In the genomic region with DNA sequence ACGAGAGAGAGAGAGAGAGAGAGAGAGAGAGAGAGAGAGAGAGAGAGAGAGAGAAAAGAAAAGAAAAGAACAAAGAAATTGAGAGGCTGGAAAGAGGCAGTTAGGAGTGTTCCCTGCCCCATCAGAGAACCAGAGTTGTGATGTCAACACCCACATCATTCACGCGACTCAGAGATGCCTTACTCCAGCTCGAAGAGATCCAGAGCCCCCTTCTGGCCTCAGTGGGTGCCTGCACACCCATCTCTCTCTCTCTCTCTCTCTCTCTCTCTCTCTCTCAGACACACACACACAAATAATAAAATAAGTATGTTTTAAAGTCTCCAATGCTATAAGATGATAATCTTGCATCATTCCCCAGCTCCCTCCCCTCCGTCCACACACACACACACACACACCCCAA, we compare ENCODE assay signal across 8 mouse cellular contexts. TPM values are rescaled to one million over a fixed set of nuclear protein-coding genes. Genes with fewer than 3 reads are reported as not detected.
DNase-seq lines count a peak whose midpoint lies in the region; ATAC-seq and TF ChIP-seq lines count a peak whose summit lies in the region.

No protein-coding gene starts in this region.

- H3K4me3 ChIP-seq in hindbrain, embryonic 11.5 days (ENCODE audit: low read depth, low read length) = no peak overlapping the region
- H3K4me3 ChIP-seq in hindbrain, embryonic 13.5 days = no peak overlapping the region
- no peak overlapping the region for H3K4me3 ChIP-seq in embryonic facial prominence, embryonic 14.5 days (ENCODE audit: low read depth, low read length)
- H3K4me3 ChIP-seq in limb, embryonic 14.5 days (replicated peaks; ENCODE audit: low read length) = no peak overlapping the region
- no peak overlapping the region for H3K4me3 ChIP-seq in stomach, embryonic 15.5 days (replicated peaks)
- H3K4me3 ChIP-seq in midbrain, embryonic 15.5 days = no peak overlapping the region

- no peaks in the 10 kb centered on the region for H3K36me3 ChIP-seq in hindbrain, embryonic 11.5 days (ENCODE audit: control insufficient read depth, insufficient read depth, low read length)
- no peaks in the 10 kb centered on the region for H3K36me3 ChIP-seq in hindbrain, embryonic 13.5 days
- no peaks in the 10 kb centered on the region for H3K36me3 ChIP-seq in embryonic facial prominence, embryonic 14.5 days (ENCODE audit: control insufficient read depth, insufficient read depth, low read length)
- no peaks in the 10 kb centered on the region for H3K36me3 ChIP-seq in limb, embryonic 14.5 days (ENCODE audit: control insufficient read depth, insufficient read depth, low read length)
- no peaks in the 10 kb centered on the region for H3K36me3 ChIP-seq in stomach, embryonic 15.5 days
- no peaks in the 10 kb centered on the region for H3K36me3 ChIP-seq in midbrain, embryonic 15.5 days (replicated peaks)

- no peaks in the 10 kb centered on the region for H3K4me1 ChIP-seq in hindbrain, embryonic 11.5 days (replicated peaks; ENCODE audit: control insufficient read depth, insufficient read depth, low read length)
- no peaks in the 10 kb centered on the region for H3K4me1 ChIP-seq in hindbrain, embryonic 13.5 days (replicated peaks)
- H3K4me1 ChIP-seq in embryonic facial prominence, embryonic 14.5 days (ENCODE audit: control insufficient read depth, insufficient read depth, low read length) = no peaks in the 10 kb centered on the region
- 0 out of 2 replicates have a peak, but pooled peaks cover 3% of the 10 kb centered on the region for H3K4me1 ChIP-seq in limb, embryonic 14.5 days (ENCODE audit: control insufficient read depth, insufficient read depth, low read length)
- H3K4me1 ChIP-seq in stomach, embryonic 15.5 days = no peaks in the 10 kb centered on the region
- H3K4me1 ChIP-seq in midbrain, embryonic 15.5 days = no peaks in the 10 kb centered on the region

- no peak for TF ChIP-seq POLR2A in limb, embryonic 14.5 days (IDR thresholded peaks at IDR 0.05; ENCODE audit: borderline replicate concordance, extremely low read depth, insufficient read depth, insufficient read length)

- no peaks in the 10 kb centered on the region for H3K9me3 ChIP-seq in hindbrain, embryonic 11.5 days (ENCODE audit: control insufficient read depth, low read length)
- H3K9me3 ChIP-seq in hindbrain, embryonic 13.5 days = no peaks in the 10 kb centered on the region
- H3K9me3 ChIP-seq in embryonic facial prominence, embryonic 14.5 days (ENCODE audit: control insufficient read depth, low read length) = no peaks in the 10 kb centered on the region
- H3K9me3 ChIP-seq in limb, embryonic 14.5 days (ENCODE audit: control insufficient read depth, low read length) = no peaks in the 10 kb centered on the region
- no peaks in the 10 kb centered on the region for H3K9me3 ChIP-seq in stomach, embryonic 15.5 days
- H3K9me3 ChIP-seq in midbrain, embryonic 15.5 days = no peaks in the 10 kb centered on the region

- H3K4me2 ChIP-seq in hindbrain, embryonic 11.5 days (replicated peaks; ENCODE audit: low read depth, low read length) = no peak overlapping the region
- H3K4me2 ChIP-seq in hindbrain, embryonic 13.5 days = no peak overlapping the region
- peak overlapping the region; percentile 5; the same call in 1 of the 2 replicates for H3K4me2 ChIP-seq in embryonic facial prominence, embryonic 14.5 days (ENCODE audit: low read depth, low read length)
- H3K4me2 ChIP-seq in limb, embryonic 14.5 days (replicated peaks; ENCODE audit: low read depth, low read length, severe bottlenecking) = no peak overlapping the region
- peak overlapping the region; percentile 4; the same call in 1 of the 2 replicates for H3K4me2 ChIP-seq in stomach, embryonic 15.5 days
- H3K4me2 ChIP-seq in midbrain, embryonic 15.5 days = no peak overlapping the region

- no peak for ATAC-seq in hindbrain, embryonic 11.5 days (ENCODE audit: low FRiP score)
- ATAC-seq in hindbrain, embryonic 13.5 days (ENCODE audit: low FRiP score) = no peak
- no peak; the same call in 1 of the 2 replicates for ATAC-seq in embryonic facial prominence, embryonic 14.5 days (ENCODE audit: low read depth)
- peak; percentile 37; the same call in 1 of the 2 replicates for ATAC-seq in limb, embryonic 14.5 days (ENCODE audit: low FRiP score, low read depth)
- ATAC-seq in stomach, embryonic 15.5 days (ENCODE audit: insufficient read depth, low FRiP score, low read depth) = no peak
- no peak for ATAC-seq in midbrain, embryonic 15.5 days (replicated peaks)

- DNase-seq in hindbrain, embryonic 11.5 days (ENCODE audit: low spot score) = peak; percentile 49
- DNase-seq in A20 (ENCODE audit: low read depth, low spot score) (peak; percentile 82), MEL-GATA-1-ER (ENCODE audit: extremely low read depth, low read depth) (peak; percentile 54)
- peak; percentile 75 for DNase-seq in embryonic facial prominence, embryonic 14.5 days (ENCODE audit: low spot score)
- peak; percentile 31 for DNase-seq in limb, embryonic 14.5 days (ENCODE audit: low spot score)

- WGBS in hindbrain, embryonic 11.5 days = 33% methylated on average over 5 of the region's 5 CpGs
- WGBS in hindbrain, embryonic 13.5 days = 53% methylated on average over 5 of the region's 5 CpGs
- 25% methylated on average over 5 of the region's 5 CpGs for WGBS in embryonic facial prominence, embryonic 14.5 days
- 31% methylated on average over 5 of the region's 5 CpGs for WGBS in limb, embryonic 14.5 days
- WGBS in stomach, embryonic 15.5 days = 23% methylated on average over 5 of the region's 5 CpGs
- WGBS in midbrain, embryonic 15.5 days = 23% methylated on average over 5 of the region's 5 CpGs

- H3K27ac ChIP-seq in hindbrain, embryonic 11.5 days (ENCODE audit: low read depth, low read length) = no peak overlapping the region
- H3K27ac ChIP-seq in hindbrain, embryonic 13.5 days = no peak overlapping the region
- H3K27ac ChIP-seq in embryonic facial prominence, embryonic 14.5 days (replicated peaks; ENCODE audit: low read depth, low read length) = no peak overlapping the region
- H3K27ac ChIP-seq in limb, embryonic 14.5 days (replicated peaks; ENCODE audit: low read depth, low read length) = no peak overlapping the region
- no peak overlapping the region for H3K27ac ChIP-seq in stomach, embryonic 15.5 days
- H3K27ac ChIP-seq in midbrain, embryonic 15.5 days = no peak overlapping the region

- H3K9ac ChIP-seq in hindbrain, embryonic 11.5 days (ENCODE audit: low read depth, low read length) = no peak overlapping the region
- no peak overlapping the region for H3K9ac ChIP-seq in hindbrain, embryonic 13.5 days
- H3K9ac ChIP-seq in embryonic facial prominence, embryonic 14.5 days (ENCODE audit: low read depth, low read length) = no peak overlapping the region
- no peak overlapping the region for H3K9ac ChIP-seq in limb, embryonic 14.5 days (ENCODE audit: low read depth, low read length, severe bottlenecking)
- no peak overlapping the region for H3K9ac ChIP-seq in stomach, embryonic 15.5 days
- H3K9ac ChIP-seq in midbrain, embryonic 15.5 days = no peak overlapping the region

- H3K27me3 ChIP-seq in hindbrain, embryonic 11.5 days (ENCODE audit: control insufficient read depth, insufficient read depth, low read length) = no peaks in the 10 kb centered on the region
- H3K27me3 ChIP-seq in hindbrain, embryonic 13.5 days = no peaks in the 10 kb centered on the region
- H3K27me3 ChIP-seq in embryonic facial prominence, embryonic 14.5 days (replicated peaks; ENCODE audit: control insufficient read depth, insufficient read depth, low read length) = no peaks in the 10 kb centered on the region
- no peaks in the 10 kb centered on the region for H3K27me3 ChIP-seq in limb, embryonic 14.5 days (ENCODE audit: control insufficient read depth, insufficient read depth, low read length)
- no peaks in the 10 kb centered on the region for H3K27me3 ChIP-seq in stomach, embryonic 15.5 days (replicated peaks)
- H3K27me3 ChIP-seq in midbrain, embryonic 15.5 days (replicated peaks) = no peaks in the 10 kb centered on the region

RNA-seq across cellular contexts. Expression of gene Rnft1, which starts 47.6 kb away (rescaled TPM):
- polyA plus RNA-seq in hindbrain, embryonic 11.5 days (2014; fragmentation: Nextera tagmentation; extraction: Ambion mirVana) = 21.5 and 26.3 TPM in 2 replicates
- 16.6 and 17.7 TPM in 2 replicates for polyA plus RNA-seq in hindbrain, embryonic 13.5 days (2015; fragmentation: Nextera tagmentation; extraction: Ambion mirVana)
- polyA plus RNA-seq in embryonic facial prominence, embryonic 14.5 days (2014; fragmentation: Nextera tagmentation; extraction: Ambion mirVana) = 53.5 and 53.6 TPM in 2 replicates
- 20.2 and 20.4 TPM in 2 replicates for polyA plus RNA-seq in limb, embryonic 14.5 days (2012; rRNA removed)
- 46.0 and 46.6 TPM in 2 replicates for polyA plus RNA-seq in limb, embryonic 14.5 days (2014; fragmentation: Nextera tagmentation; extraction: Ambion mirVana)
- polyA plus RNA-seq in stomach, embryonic 15.5 days (2015; fragmentation: Nextera tagmentation; extraction: Ambion mirVana) = 51.0 and 52.0 TPM in 2 replicates
- polyA plus RNA-seq in midbrain, embryonic 15.5 days (2015; fragmentation: Nextera tagmentation; extraction: Ambion mirVana) = 16.0 and 16.8 TPM in 2 replicates

Comparison
In these comparisons a context has a peak if more than half of its experiments do, and no peak if none do; other contexts are left out.
1. DNase-seq: peak in every context shown above with its lines; median percentile 82 in A20; 75 in embryonic facial prominence, embryonic 14.5 days; 54 in MEL-GATA-1-ER; 49 in hindbrain, embryonic 11.5 days; 31 in limb, embryonic 14.5 days.
2. H3K4me2 ChIP-seq: peak in embryonic facial prominence, embryonic 14.5 days (single experiment) and stomach, embryonic 15.5 days (single experiment); none in hindbrain, embryonic 11.5 days (single experiment), hindbrain, embryonic 13.5 days (single experiment), limb, embryonic 14.5 days (single experiment) and midbrain, embryonic 15.5 days (single experiment).